Mouse (Mus musculus): ENCODE measurements around the gene Psen2. TPM values are rescaled to one million over a fixed set of nuclear protein-coding genes. Genes with fewer than 3 reads are reported as not detected.

Gene Psen2
- polyA plus RNA-seq, 1 experiment from 2014 or later: 7.7 TPM

GRCm38 (mm10) chr1:180296088-180296487 lies 32.9 kb upstream of the Psen2 start:
- Histone ChIP-seq H3K27me3 (no peaks in the 10 kb centered on the region), H3K4me2 (replicated peaks) (no peak overlapping the region), H3K27ac (replicated peaks) (no peak overlapping the region), H3K4me1 (no peaks in the 10 kb centered on the region), H3K4me3 (no peak overlapping the region), H3K36me3 (no peaks in the 10 kb centered on the region), H3K9ac (replicated peaks) (no peak overlapping the region), H3K9me3 (no peaks in the 10 kb centered on the region)
- no peak for ATAC-seq (ENCODE audit: low FRiP score, low read depth)
- 88% methylated on average over 9 of the region's 9 CpGs for WGBS

- 75% methylated on average over 4 of the region's 4 CpGs for WGBS
These were observed 27.1 kb upstream of the Psen2 start for GRCm38 (mm10) chr1:180290358-180290757.

DNA sequence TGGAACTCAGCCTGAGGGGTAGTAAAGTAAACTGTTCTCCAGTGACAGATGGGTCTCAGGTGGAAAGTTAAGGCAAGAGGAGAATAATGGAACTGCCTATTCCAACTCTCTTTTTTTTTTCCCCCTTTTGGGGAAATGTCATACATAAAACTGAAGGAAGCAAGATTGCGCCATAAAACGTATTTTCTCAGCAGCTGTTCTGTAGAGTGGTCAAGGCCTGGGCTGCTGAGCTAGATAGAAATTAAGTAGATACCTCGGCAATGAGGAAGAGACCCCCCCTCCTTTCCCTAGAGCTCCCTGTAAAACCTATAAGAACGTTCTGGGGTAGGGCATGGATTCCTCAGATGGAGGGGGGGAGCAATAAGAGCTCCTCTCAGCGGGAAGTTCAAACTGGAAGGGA lies 26.6 kb upstream of the Psen2 start:
- Histone ChIP-seq H3K27ac (replicated peaks) (no peak overlapping the region), H3K36me3 (no peaks in the 10 kb centered on the region), H3K4me3 (no peak overlapping the region), H3K4me2 (replicated peaks) (no peak overlapping the region), H3K27me3 (no peaks in the 10 kb centered on the region), H3K9ac (replicated peaks) (no peak overlapping the region), H3K4me1 (no peaks in the 10 kb centered on the region), H3K9me3 (no peaks in the 10 kb centered on the region)
- WGBS: 77% methylated on average over 5 of the region's 5 CpGs
- ATAC-seq (ENCODE audit: low FRiP score, low read depth): no peak

More at GRCm38 (mm10) chr1:180290358-180290757, 27.1 kb upstream of the Psen2 start:
- no peaks in the 10 kb centered on the region for H3K36me3 ChIP-seq
- no peak overlapping the region for H3K9ac ChIP-seq (replicated peaks)
- H3K27me3 ChIP-seq: no peaks in the 10 kb centered on the region
- H3K4me3 ChIP-seq: no peak overlapping the region
- no peaks in the 10 kb centered on the region for H3K4me1 ChIP-seq
- no peak for ATAC-seq (ENCODE audit: low FRiP score, low read depth)
- H3K4me2 ChIP-seq (replicated peaks): no peak overlapping the region
- no peaks in the 10 kb centered on the region for H3K9me3 ChIP-seq
- H3K27ac ChIP-seq (replicated peaks): no peak overlapping the region

- H3K9me3 ChIP-seq: no peaks in the 10 kb centered on the region
- 0 out of 2 replicates have a peak, but pooled peaks cover 4% of the 10 kb centered on the region for H3K27me3 ChIP-seq
- no peak overlapping the region for H3K27ac ChIP-seq (replicated peaks)
- 93% methylated on average over 7 of the region's 7 CpGs for WGBS
- peaks cover 7% of the 10 kb centered on the region; the same call in 1 of the 2 replicates for H3K4me1 ChIP-seq
- H3K36me3 ChIP-seq: no peaks in the 10 kb centered on the region
- H3K4me3 ChIP-seq: no peak overlapping the region
- H3K4me2 ChIP-seq (replicated peaks): no peak overlapping the region
- no peak for ATAC-seq (ENCODE audit: low FRiP score, low read depth)
- no peak overlapping the region for H3K9ac ChIP-seq (replicated peaks)
These were observed 25.7 kb upstream of the Psen2 start for GRCm38 (mm10) chr1:180288872-180289468.

DNA sequence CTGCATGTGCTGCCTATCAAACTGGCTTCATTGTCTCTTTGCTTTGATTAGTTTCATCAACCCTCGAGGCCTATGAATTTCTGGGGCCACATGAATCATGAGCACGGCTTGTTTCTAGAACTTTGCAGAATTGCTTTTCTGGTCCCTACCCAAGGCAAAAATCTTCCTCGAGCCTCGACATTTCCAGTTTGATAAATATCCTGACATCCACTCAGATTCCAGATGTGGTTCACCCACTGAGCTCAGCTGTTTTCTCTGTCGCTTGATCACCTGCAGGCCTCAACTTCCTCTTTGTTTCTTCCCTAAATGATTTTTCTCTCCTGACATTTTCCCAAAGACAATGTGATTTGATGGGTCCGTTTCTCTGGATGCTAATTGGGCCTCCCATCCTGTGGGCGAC lies 25.0 kb upstream of the Psen2 start:
- H3K4me3 ChIP-seq: no peak overlapping the region
- H3K9me3 ChIP-seq: no peaks in the 10 kb centered on the region
- no peaks in the 10 kb centered on the region for H3K36me3 ChIP-seq
- H3K4me2 ChIP-seq (replicated peaks): no peak overlapping the region
- peaks cover 12% of the 10 kb centered on the region; the same call in 1 of the 2 replicates for H3K4me1 ChIP-seq
- no peak overlapping the region for H3K9ac ChIP-seq (replicated peaks)
- WGBS: 84% methylated on average over 7 of the region's 7 CpGs
- no peak for ATAC-seq (ENCODE audit: low FRiP score, low read depth)
- H3K27me3 ChIP-seq: 0 out of 2 replicates have a peak, but pooled peaks cover 4% of the 10 kb centered on the region
- no peak overlapping the region for H3K27ac ChIP-seq (replicated peaks)

- H3K36me3 ChIP-seq: no peaks in the 10 kb centered on the region
- no peaks in the 10 kb centered on the region for H3K9me3 ChIP-seq
- 73% methylated on average over 15 of the region's 15 CpGs for WGBS
- no peak for ATAC-seq (ENCODE audit: low FRiP score, low read depth)
- H3K9ac ChIP-seq (replicated peaks): no peak overlapping the region
- H3K27ac ChIP-seq (replicated peaks): no peak overlapping the region; the same call in 1 of the 2 replicates
- H3K4me1 ChIP-seq: peaks cover 12% of the 10 kb centered on the region; the same call in 1 of the 2 replicates
- H3K4me2 ChIP-seq (replicated peaks): no peak overlapping the region
- no peak overlapping the region for H3K4me3 ChIP-seq
- 0 out of 2 replicates have a peak, but pooled peaks cover 4% of the 10 kb centered on the region for H3K27me3 ChIP-seq
These were observed 23.0 kb upstream of the Psen2 start for GRCm38 (mm10) chr1:180286081-180286831.

DNA sequence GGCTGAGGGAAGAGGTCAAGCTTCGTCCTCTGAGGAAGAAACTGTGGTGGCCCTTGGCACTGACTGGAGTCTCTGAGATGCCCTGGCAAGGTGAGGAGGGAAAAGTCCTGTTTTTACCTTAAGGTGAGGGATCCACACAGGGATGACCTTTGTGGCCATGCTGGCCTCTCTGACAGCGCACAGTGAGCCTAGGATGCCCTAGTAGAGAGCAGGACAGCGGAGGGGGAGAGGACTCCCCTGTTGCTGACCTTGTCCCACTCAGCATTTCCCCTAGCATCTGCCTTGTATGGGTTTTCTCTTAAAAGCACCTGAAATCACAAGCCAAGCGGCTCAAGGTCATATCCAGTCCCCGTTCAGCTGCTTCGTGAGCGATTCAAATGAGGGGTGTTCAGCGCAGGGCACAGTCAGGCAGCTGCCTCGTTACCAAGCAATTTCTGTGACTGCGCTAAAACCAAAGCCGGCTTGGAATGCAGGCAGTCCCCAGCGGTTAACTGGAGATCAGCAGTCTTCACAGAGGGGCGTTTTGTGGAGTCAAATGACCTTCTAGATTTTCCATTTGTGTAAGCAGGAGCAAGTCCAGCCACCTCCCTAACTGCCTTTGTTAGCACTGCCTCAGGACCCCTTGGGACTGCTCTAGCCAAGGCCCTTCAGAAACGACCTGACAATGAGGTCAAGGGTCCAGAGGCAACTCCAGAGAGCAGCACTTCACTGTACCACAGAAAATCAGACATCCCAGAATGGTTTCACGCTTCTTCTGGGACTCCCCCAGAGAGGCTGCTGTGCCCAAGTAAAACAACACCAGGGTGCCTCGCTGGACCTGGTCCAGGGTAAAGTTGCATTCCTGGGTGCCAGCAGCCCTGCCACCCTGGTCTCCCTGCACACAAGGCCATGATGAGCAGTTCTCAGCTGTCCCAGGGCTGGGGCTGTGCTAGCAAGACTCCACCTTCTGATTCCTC lies 20.9 kb upstream of the Psen2 start:
- Histone ChIP-seq H3K4me2 (replicated peaks) (peak overlapping the region; percentile 25), H3K27me3 (0 out of 2 replicates have a peak, but pooled peaks cover 4% of the 10 kb centered on the region), H3K9me3 (no peaks in the 10 kb centered on the region), H3K9ac (replicated peaks) (no peak overlapping the region), H3K4me3 (no peak overlapping the region), H3K27ac (replicated peaks) (peak overlapping the region; percentile 17), H3K36me3 (no peaks in the 10 kb centered on the region), H3K4me1 (peaks cover 12% of the 10 kb centered on the region)
- WGBS: 21% methylated on average over 16 of the region's 16 CpGs
- peak; percentile 63; the same call in 1 of the 2 replicates for ATAC-seq (ENCODE audit: low FRiP score, low read depth)

- Histone ChIP-seq H3K4me2 (replicated peaks) (no peak overlapping the region), H3K4me1 (peaks cover 12% of the 10 kb centered on the region), H3K9ac (replicated peaks) (no peak overlapping the region), H3K27ac (replicated peaks) (no peak overlapping the region), H3K27me3 (0 out of 2 replicates have a peak, but pooled peaks cover 4% of the 10 kb centered on the region), H3K4me3 (no peak overlapping the region), H3K36me3 (no peaks in the 10 kb centered on the region), H3K9me3 (no peaks in the 10 kb centered on the region)
- WGBS: 54% methylated on average over 6 of the region's 6 CpGs
- ATAC-seq (ENCODE audit: low FRiP score, low read depth): no peak
These were observed 19.3 kb upstream of the Psen2 start for GRCm38 (mm10) chr1:180282581-180282980.

DNA sequence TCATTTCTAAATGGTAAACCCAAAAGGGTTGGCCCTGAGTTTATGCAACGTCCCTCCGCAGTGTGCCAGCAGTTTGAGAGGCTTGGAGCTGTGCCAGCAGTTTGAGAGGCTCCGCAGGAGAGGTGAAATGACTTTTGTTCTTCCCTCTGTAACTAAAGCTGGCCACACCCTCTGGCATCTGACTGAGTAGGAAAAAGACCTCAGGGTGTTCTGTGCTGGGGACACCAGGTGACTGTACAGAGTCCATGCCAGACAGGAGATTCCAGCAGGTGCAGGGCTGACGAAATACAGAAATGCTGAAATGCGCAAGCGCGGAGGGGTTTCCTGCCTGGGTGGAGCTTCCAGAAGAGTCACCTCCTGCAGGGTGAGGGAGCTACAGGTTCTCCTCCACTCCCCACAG lies 16.4 kb upstream of the Psen2 start:
- Histone ChIP-seq H3K4me3 (no peak overlapping the region), H3K9me3 (no peaks in the 10 kb centered on the region), H3K4me2 (replicated peaks) (no peak overlapping the region), H3K9ac (replicated peaks) (no peak overlapping the region), H3K27me3 (0 out of 2 replicates have a peak, but pooled peaks cover 3% of the 10 kb centered on the region), H3K36me3 (no peaks in the 10 kb centered on the region), H3K4me1 (peaks cover 12% of the 10 kb centered on the region), H3K27ac (replicated peaks) (no peak overlapping the region)
- ATAC-seq (ENCODE audit: low FRiP score, low read depth): no peak
- WGBS: 57% methylated on average over 7 of the region's 7 CpGs

DNA sequence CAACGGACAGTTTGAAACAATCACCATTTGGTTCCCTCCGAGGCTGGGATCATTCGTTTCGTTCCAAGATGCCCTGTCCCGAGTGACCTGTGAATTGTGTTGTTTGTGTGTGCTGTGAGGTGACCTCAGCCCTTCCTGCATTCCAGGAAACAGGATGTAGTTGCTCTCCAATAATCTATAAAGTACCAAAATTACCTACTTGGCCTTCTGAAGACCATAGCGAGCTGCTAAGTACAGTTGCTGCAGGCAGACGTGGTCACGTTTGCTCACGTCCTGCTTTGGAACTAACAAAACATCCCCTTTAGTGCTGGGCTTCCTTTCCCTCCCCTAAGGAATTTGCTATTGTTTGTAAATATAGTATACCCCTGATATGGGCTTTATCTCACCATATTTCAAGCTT lies 14.3 kb upstream of the Psen2 start:
- no peak overlapping the region for H3K4me3 ChIP-seq
- ATAC-seq (ENCODE audit: low FRiP score, low read depth): no peak
- H3K4me2 ChIP-seq (replicated peaks): no peak overlapping the region
- WGBS: 83% methylated on average over 9 of the region's 9 CpGs
- H3K36me3 ChIP-seq: no peaks in the 10 kb centered on the region
- H3K27ac ChIP-seq (replicated peaks): no peak overlapping the region
- H3K9ac ChIP-seq (replicated peaks): no peak overlapping the region
- H3K9me3 ChIP-seq: no peaks in the 10 kb centered on the region
- H3K27me3 ChIP-seq: no peaks in the 10 kb centered on the region
- no peaks in the 10 kb centered on the region; the same call in 1 of the 2 replicates for H3K4me1 ChIP-seq

DNA sequence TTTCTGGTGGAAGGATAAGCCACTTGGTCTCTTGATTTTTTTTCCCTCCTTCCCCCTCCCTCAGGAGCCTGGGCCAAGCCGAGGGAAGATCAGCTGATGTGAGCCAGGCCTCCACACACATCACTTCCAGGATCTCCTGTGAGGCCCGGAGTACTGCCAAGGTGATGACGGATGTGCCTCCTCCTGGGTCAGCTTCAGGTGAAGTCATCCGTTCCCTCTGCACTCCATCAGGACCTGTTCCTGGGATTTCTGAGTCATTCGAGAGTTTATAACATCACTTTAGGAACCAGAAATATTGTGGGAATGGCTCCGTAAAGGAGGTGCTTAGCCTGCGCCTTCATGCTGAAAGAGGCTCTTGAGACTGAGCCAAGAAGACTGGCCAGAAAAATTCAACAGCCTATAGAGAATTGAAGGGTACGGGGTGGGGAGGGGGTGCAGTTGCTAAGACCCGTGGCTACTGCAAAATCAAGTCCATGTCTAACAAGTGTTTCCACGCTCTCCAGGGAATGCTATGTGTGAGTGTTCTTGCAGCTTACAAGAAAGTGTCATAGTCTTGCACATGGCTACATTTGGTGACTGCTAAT lies 11.6 kb upstream of the Psen2 start:
- H3K36me3 ChIP-seq: no peaks in the 10 kb centered on the region
- no peaks in the 10 kb centered on the region; the same call in 1 of the 2 replicates for H3K4me1 ChIP-seq
- ATAC-seq (ENCODE audit: low FRiP score, low read depth): no peak
- H3K9me3 ChIP-seq: no peaks in the 10 kb centered on the region
- no peak overlapping the region for H3K4me2 ChIP-seq (replicated peaks)
- no peaks in the 10 kb centered on the region for H3K27me3 ChIP-seq
- H3K9ac ChIP-seq (replicated peaks): no peak overlapping the region
- no peak overlapping the region for H3K4me3 ChIP-seq
- WGBS: 89% methylated on average over 10 of the region's 10 CpGs
- no peak overlapping the region for H3K27ac ChIP-seq (replicated peaks)

Measured in midbrain, embryonic 12.5 days (tissue).